Comparison of ENCODE assay signal across 25 mouse cellular contexts in the genomic region with DNA sequence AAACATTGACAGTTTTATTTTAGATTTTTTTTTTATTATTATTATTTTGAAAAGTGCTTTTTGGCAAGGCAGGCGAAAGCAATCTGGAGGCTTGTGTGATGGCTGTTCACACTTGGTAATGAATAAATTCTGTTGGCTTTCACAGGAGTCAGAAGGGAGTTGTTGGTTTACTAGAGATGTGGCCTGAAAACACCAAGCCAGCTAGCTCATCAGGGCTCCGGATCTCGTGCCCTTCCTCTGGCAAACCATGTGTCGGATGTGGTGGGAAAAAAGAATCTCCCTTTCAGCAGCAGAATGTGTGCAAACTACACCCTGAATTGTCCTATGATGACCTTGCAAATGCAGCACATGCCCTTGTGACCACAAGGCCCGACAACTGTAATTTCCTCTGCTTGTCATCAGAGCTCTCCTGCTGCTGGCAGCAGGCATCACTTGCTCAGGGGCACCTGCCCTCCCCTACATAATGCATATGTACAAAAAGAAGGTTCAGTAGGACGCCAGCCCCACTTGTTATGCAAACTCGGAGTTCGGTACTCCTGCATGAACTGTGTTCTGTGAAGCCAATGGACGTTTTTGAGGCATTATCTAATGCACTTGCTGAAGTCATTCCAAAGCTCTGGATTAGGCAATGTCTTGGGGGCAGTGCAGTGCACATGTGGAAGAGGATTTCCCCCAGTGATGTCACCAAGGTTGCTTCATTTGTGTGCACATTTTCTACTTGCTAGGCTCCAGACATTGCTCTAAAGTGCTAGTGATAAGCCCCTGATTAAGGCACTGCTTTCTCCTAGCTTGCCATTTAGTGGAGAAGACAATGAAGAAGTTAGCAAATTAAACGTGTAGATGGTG. TPM values are rescaled to one million over a fixed set of nuclear protein-coding genes. Genes with fewer than 3 reads are reported as not detected.
DNase-seq lines count a peak whose midpoint lies in the region; ATAC-seq and TF ChIP-seq lines count a peak whose summit lies in the region.
"Had no signal": no experiment of that assay in that cellular context is flagged by ENCODE, and none has a peak within 500 bp of the region (broad histone marks: within the 10 kb centered on the region; RNA-seq: fewer than 3 reads in every experiment).

No protein-coding gene starts in this region.

- H3K4me3 ChIP-seq in gastrocnemius, adult 2 months: no peak overlapping the region
- H3K4me3 ChIP-seq in left cerebral cortex, adult 2 months: no peak overlapping the region
- H3K4me3 ChIP-seq: embryonic facial prominence, embryonic 15.5 days; heart, embryonic 13.5 days; hindbrain, embryonic 10.5 days; kidney, embryonic 15.5 days; limb, embryonic 13.5 days; stomach, embryonic 15.5 days had no signal

- peak; percentile 20 for DNase-seq in gastrocnemius, adult 2 months
- DNase-seq in gastrocnemius, postnatal 10 days: no peak
- DNase-seq in 416B (ENCODE audit: low read depth) (peak; percentile 24), NIH3T3 (ENCODE audit: low read depth) (peak; percentile 83)
- DNase-seq in left cerebral cortex, adult 2 months (ENCODE audit: extremely low spot score in 1 of 2, low spot score in 2 of 2): no peak
- no peak for DNase-seq in cerebellum, adult 8-10 months
- DNase-seq: cerebellum, adult 9-11 months; gastrocnemius, postnatal 14 days; kidney, postnatal 4 days; midbrain, embryonic 14.5 days; right cerebral cortex, postnatal 14 days; thymus, adult 18-20 months had no signal

- no peak for TF ChIP-seq CTCF in gastrocnemius, adult 2 months (IDR thresholded peaks at IDR 0.05)
- no peak for TF ChIP-seq CTCF in left cerebral cortex, adult 2 months (IDR thresholded peaks at IDR 0.05)

- intact Hi-C loops in gastrocnemius, adult 2 months (cut with DNase I): no loop called here
- intact Hi-C loops in left cerebral cortex, adult 2 months (cut with DNase I): no loop called here

- H3K27ac ChIP-seq in gastrocnemius, adult 2 months: no peak overlapping the region
- H3K27ac ChIP-seq in left cerebral cortex, adult 2 months: no peak overlapping the region
- H3K27ac ChIP-seq: embryonic facial prominence, embryonic 15.5 days; heart, embryonic 13.5 days; hindbrain, embryonic 10.5 days; hindbrain, postnatal 0 days; kidney, embryonic 15.5 days; limb, embryonic 13.5 days; liver, embryonic 14.5 days; stomach, embryonic 15.5 days had no signal

- peak; percentile 59 for ATAC-seq in megakaryocyte, adult 5-6 weeks (ENCODE audit: poor library complexity, severe bottlenecking)
- no peak for ATAC-seq in activated CD4-positive, CD25-positive, alpha-beta regulatory T cell, adult 4 months
- ATAC-seq: hindbrain, postnatal 0 days; intestine, postnatal 0 days; lung, postnatal 0 days had no signal

RNA-seq across cellular contexts. Expression of a gene that starts 10.7 kb away (rescaled TPM):
- total RNA-seq in gastrocnemius, adult 2 months (2021): 1 to 10 TPM; 2.8 to 8.7 TPM
- 10 to 100 TPM in 1 of 2 experiments, 1 to 10 TPM in 1; 8.0 to 11.0 TPM for total RNA-seq in gastrocnemius, postnatal 10 days (2021)
- not detected in 2 replicates for total RNA-seq in megakaryocyte, adult 5-6 weeks (2015)
- total RNA-seq in megakaryocyte, adult 5-6 weeks (2017): not detected in 2 replicates
- not detected for polyA plus RNA-seq in activated CD4-positive, CD25-positive, alpha-beta regulatory T cell, adult 4 months (2017; shearing (Covaris generic))
- 1 to 10 TPM; 1.5 to 2.8 TPM for total RNA-seq in left cerebral cortex, adult 2 months (2021)
- total RNA-seq: neutrophil, adult 5-6 weeks had no signal

Comparison
In these comparisons a context has a peak if more than half of its experiments do, and no peak if none do; other contexts are left out.
1. DNase-seq: peak in gastrocnemius, adult 2 months (single experiment), 416B (single experiment) and NIH3T3 (single experiment); none in gastrocnemius, postnatal 10 days (single experiment), left cerebral cortex, adult 2 months (0 of 2) and cerebellum, adult 8-10 months (single experiment).